Mouse (Mus musculus): ENCODE results near the gene 1700029F12Rik.

- TF ChIP-seq CTCF (IDR thresholded peaks at IDR 0.05; ENCODE audit: extremely low read depth, insufficient read length, insufficient replicate concordance, low read depth, low read length) (no peak), POLR2A (IDR thresholded peaks at IDR 0.05; ENCODE audit: low read depth, low read length) (no peak)
Measured at GRCm38 (mm10) chr13:96997080-96997479, 37.1 kb downstream of the 1700029F12Rik start.

All from small intestine, adult 2 months (tissue).